Mouse (Mus musculus): ENCODE data around the gene Nsun6. TPM values are rescaled to one million over a fixed set of nuclear protein-coding genes. Genes with fewer than 3 reads are reported as not detected.

The Nsun6 gene
- polyA plus RNA-seq, 1 experiment from 2014 or later = 8.5 TPM

GRCm38 (mm10) chr2:14988451-14988850 lies 66.4 kb downstream of the Nsun6 start:
- WGBS = 77% methylated on average over 4 of the region's 4 CpGs
- ATAC-seq (ENCODE audit: insufficient read depth, low FRiP score, low read depth) = no peak
- H3K27ac ChIP-seq = no peak overlapping the region
- H3K9me3 ChIP-seq = no peaks in the 10 kb centered on the region
- H3K36me3 ChIP-seq = no peaks in the 10 kb centered on the region
- H3K9ac ChIP-seq = no peak overlapping the region
- H3K4me2 ChIP-seq = no peak overlapping the region
- H3K4me3 ChIP-seq (replicated peaks) = no peak overlapping the region
- H3K4me1 ChIP-seq = no peaks in the 10 kb centered on the region
- H3K27me3 ChIP-seq (replicated peaks) = no peaks in the 10 kb centered on the region

GRCm38 (mm10) chr2:14984029-14984428 lies 70.8 kb downstream of the Nsun6 start:
- no peak overlapping the region for H3K27ac ChIP-seq
- H3K9ac ChIP-seq = no peak overlapping the region
- H3K9me3 ChIP-seq = no peaks in the 10 kb centered on the region
- no peaks in the 10 kb centered on the region for H3K4me1 ChIP-seq
- no peak for ATAC-seq (ENCODE audit: insufficient read depth, low FRiP score, low read depth)
- no peaks in the 10 kb centered on the region for H3K27me3 ChIP-seq (replicated peaks)
- no peak overlapping the region for H3K4me2 ChIP-seq
- no peak overlapping the region for H3K4me3 ChIP-seq (replicated peaks)
- no peaks in the 10 kb centered on the region for H3K36me3 ChIP-seq
- WGBS = 72% methylated on average over 11 of the region's 11 CpGs

GRCm38 (mm10) chr2:14961493-14961892 lies 93.4 kb downstream of the Nsun6 start:
- ATAC-seq (ENCODE audit: insufficient read depth, low FRiP score, low read depth) = no peak
- Histone ChIP-seq H3K4me2 (no peak overlapping the region), H3K27me3 (replicated peaks) (no peaks in the 10 kb centered on the region), H3K27ac (no peak overlapping the region), H3K9me3 (no peaks in the 10 kb centered on the region), H3K4me1 (no peaks in the 10 kb centered on the region), H3K9ac (no peak overlapping the region), H3K36me3 (no peaks in the 10 kb centered on the region), H3K4me3 (replicated peaks) (no peak overlapping the region)
- WGBS = 81% methylated on average over 2 of the region's 2 CpGs

- H3K36me3 ChIP-seq = no peaks in the 10 kb centered on the region
- 59% methylated on average over 1 of the region's 1 CpGs for WGBS
- no peak overlapping the region for H3K4me3 ChIP-seq (replicated peaks)
- no peak overlapping the region for H3K9ac ChIP-seq
- H3K4me2 ChIP-seq = no peak overlapping the region
- no peak for ATAC-seq (ENCODE audit: insufficient read depth, low FRiP score, low read depth)
- no peak overlapping the region for H3K27ac ChIP-seq
- no peaks in the 10 kb centered on the region for H3K9me3 ChIP-seq
- H3K4me1 ChIP-seq = no peaks in the 10 kb centered on the region
- H3K27me3 ChIP-seq (replicated peaks) = no peaks in the 10 kb centered on the region
Measured at GRCm38 (mm10) chr2:14960963-14961488, 93.8 kb downstream of the Nsun6 start.

GRCm38 (mm10) chr2:14953090-14953489 lies 101.8 kb downstream of the Nsun6 start:
- H3K9me3 ChIP-seq = no peaks in the 10 kb centered on the region
- no peak overlapping the region for H3K27ac ChIP-seq
- H3K4me2 ChIP-seq = no peak overlapping the region
- H3K36me3 ChIP-seq = no peaks in the 10 kb centered on the region
- no peak for ATAC-seq (ENCODE audit: insufficient read depth, low FRiP score, low read depth)
- WGBS = 77% methylated on average over 2 of the region's 2 CpGs
- H3K4me1 ChIP-seq = no peaks in the 10 kb centered on the region
- no peak overlapping the region for H3K9ac ChIP-seq
- H3K4me3 ChIP-seq (replicated peaks) = no peak overlapping the region
- H3K27me3 ChIP-seq (replicated peaks) = no peaks in the 10 kb centered on the region

Other genes with a start within 250 kb of the Nsun6 start
- gene Arl5b, start 5.7 kb downstream of the Nsun6 start, polyA plus RNA-seq (2015; fragmentation: Nextera tagmentation; extraction: Ambion mirVana) = 24.4 and 26.2 TPM in 2 replicates

All from stomach, embryonic 15.5 days (tissue).